Mouse (Mus musculus) bone marrow, adult 2 months (tissue): ENCODE measurements around the gene Hmcn2.

Experiments
- CTCF ChIP-seq: fragments of 200-500 bp; IDR thresholded peaks from 2 replicates; pipeline ENCODE4 v1.5.1; 2011; ENCODE audit warnings: low read length, control low read depth; ENCODE audit not compliant: control insufficient read depth, insufficient read depth
- POLR2A ChIP-seq: fragments of 200-500 bp; IDR thresholded peaks from 2 replicates; pipeline ENCODE4 v1.6.1; 2011; ENCODE audit warnings: low read depth, mild to moderate bottlenecking, control low read depth, low read length, borderline replicate concordance; ENCODE audit not compliant: control insufficient read depth

DNA sequence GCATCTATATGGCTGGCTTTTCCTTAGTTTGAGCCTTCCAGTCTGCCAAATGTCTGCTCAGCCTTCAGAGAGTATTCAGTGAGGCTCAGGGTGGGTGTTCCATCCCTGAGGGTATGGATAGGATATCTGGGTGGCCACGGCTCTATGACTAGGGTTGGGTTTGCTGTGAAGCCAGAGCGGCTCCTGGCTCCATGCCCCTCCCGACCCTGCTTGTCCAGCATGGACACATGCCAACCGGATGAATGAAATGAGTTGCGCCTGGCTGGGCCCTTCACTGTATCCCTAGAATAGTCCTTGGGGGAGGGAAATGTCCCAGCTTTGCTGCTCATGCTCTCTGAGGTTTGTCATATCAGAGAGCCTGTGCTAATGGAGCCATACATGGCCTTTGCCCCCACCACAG, 117.3 kb downstream of the Hmcn2 start:
- TF ChIP-seq CTCF, result no peak
- TF ChIP-seq POLR2A, result no peak
